Mouse (Mus musculus) bone marrow macrophage, adult 2 months (primary cell): Measurements from ENCODE around the gene Crk.
"Not testable (repeated sequence)": the region's sequence is repeated elsewhere in the genome, so short reads cannot be mapped to it uniquely, and the experiment has no call there.

Experiments used
- CTCF ChIP-seq: IDR thresholded peaks from 2 replicates; pipeline ENCODE4 v1.5.1; 2012; ENCODE audit warnings: low read depth, mild to moderate bottlenecking, low read length, moderate library complexity
- POLR2A ChIP-seq: IDR thresholded peaks from 2 replicates; pipeline ENCODE4 v1.6.1; 2012; ENCODE audit warnings: mild to moderate bottlenecking, low read depth, low read length, borderline replicate concordance

GRCm38 (mm10) chr11:75727659-75728058 lies 48.6 kb downstream of the Crk start:
- not testable (repeated sequence) for TF ChIP-seq POLR2A, CTCF
